Mouse (Mus musculus) midbrain, embryonic 11.5 days (tissue): ENCODE data around the gene 1700001C19Rik. TPM values are rescaled to one million over a fixed set of nuclear protein-coding genes. Genes with fewer than 3 reads are reported as not detected.

Source experiments
- ATAC-seq: fragments of 200-750 bp; cut with Nextera tagmentation; 2 replicates; pipeline ENCODE4 v1.8.0; 2017; ENCODE audit warnings: moderate TSS enrichment, moderate library complexity; ENCODE audit not compliant: low FRiP score
- DNase-seq: peaks from one replicate; pipeline ENCODE4 v3.0.0; 2015; ENCODE audit warnings: low spot score; ENCODE audit errors: missing footprints
- H3K27ac ChIP-seq: fragments of 300-500 bp; sonication (generic); 2 replicates; pipeline ENCODE4 v1.5.1; 2014; ENCODE audit warnings: low read depth, low read length
- H3K27me3 ChIP-seq: fragments of 300-500 bp; sonication (generic); 2 replicates; pipeline ENCODE4 v1.6.1; 2014; ENCODE audit warnings: mild to moderate bottlenecking, low read length, moderate library complexity, mixed read lengths; ENCODE audit not compliant: control insufficient read depth, insufficient read depth
- H3K36me3 ChIP-seq: fragments of 300-500 bp; sonication (generic); 2 replicates; pipeline ENCODE4 v1.6.1; 2014; ENCODE audit warnings: mild to moderate bottlenecking, low read length, moderate library complexity, mixed read lengths; ENCODE audit not compliant: control insufficient read depth, insufficient read depth
- H3K4me1 ChIP-seq: fragments of 300-500 bp; sonication (generic); 2 replicates; pipeline ENCODE4 v1.6.1; 2014; ENCODE audit warnings: low read length; ENCODE audit not compliant: control insufficient read depth, insufficient read depth
- H3K4me2 ChIP-seq: fragments of 300-500 bp; sonication (generic); 2 replicates; pipeline ENCODE4 v1.6.1; 2014; ENCODE audit warnings: mild to moderate bottlenecking, moderate library complexity
- H3K4me3 ChIP-seq: fragments of 300-500 bp; sonication (generic); 2 replicates; pipeline ENCODE4 v1.5.1; 2014; ENCODE audit warnings: low read depth, low read length
- H3K9ac ChIP-seq: fragments of 300-500 bp; sonication (generic); 2 replicates; pipeline ENCODE4 v1.6.1; 2014; ENCODE audit warnings: low read length
- H3K9me3 ChIP-seq: fragments of 300-500 bp; sonication (generic); 2 replicates; pipeline ENCODE4 v1.6.1; 2016; ENCODE audit warnings: low read length; ENCODE audit not compliant: control insufficient read depth
- WGBS: fragments of 180-500 bp; shearing (Covaris S2); extraction: QIAGEN DNeasy Blood & Tissue Kit; methylation state at CpG from one replicate; pipeline ENCODE4 v1.1.7; 2014; 5-methylcytosine and 5-hydroxymethylcytosine counted together
- polyA plus RNA-seq: library from polyadenylated mRNA; unstranded; fragments of >200 nt; fragmentation: Nextera tagmentation; extraction: Ambion mirVana; gene quantifications from 2 replicates; pipeline ENCODE4 v1.2.1, GENCODE M21; 2014

1700001C19Rik gene
- polyA plus RNA-seq, 1 experiment from 2014 or later = 0.18 TPM

GRCm38 (mm10) chr17:47378133-47378532, 59.0 kb downstream of the 1700001C19Rik start:
- peaks cover 13% of the 10 kb centered on the region for H3K36me3 ChIP-seq
- no peak for ATAC-seq
- 84% methylated on average over 15 of the region's 15 CpGs for WGBS

GRCm38 (mm10) chr17:47376779-47377280, 60.3 kb downstream of the 1700001C19Rik start:
- no peak overlapping the region for H3K27ac ChIP-seq
- WGBS = 90% methylated on average over 6 of the region's 6 CpGs
- H3K36me3 ChIP-seq = peaks cover 13% of the 10 kb centered on the region
- H3K4me3 ChIP-seq = no peak overlapping the region
- H3K4me1 ChIP-seq = no peaks in the 10 kb centered on the region
- H3K9me3 ChIP-seq = no peaks in the 10 kb centered on the region
- H3K4me2 ChIP-seq = no peak overlapping the region
- ATAC-seq (no peak), DNase-seq (no peak)
- no peaks in the 10 kb centered on the region for H3K27me3 ChIP-seq
- no peak overlapping the region for H3K9ac ChIP-seq

More at GRCm38 (mm10) chr17:47378133-47378532, 59.0 kb downstream of the 1700001C19Rik start:
- Histone ChIP-seq H3K9me3 (no peaks in the 10 kb centered on the region), H3K27ac (no peak overlapping the region), H3K4me1 (no peaks in the 10 kb centered on the region), H3K27me3 (no peaks in the 10 kb centered on the region; the same call in 1 of the 2 replicates), H3K9ac (no peak overlapping the region), H3K4me2 (no peak overlapping the region), H3K4me3 (no peak overlapping the region)
- DNase-seq = no peak

DNA sequence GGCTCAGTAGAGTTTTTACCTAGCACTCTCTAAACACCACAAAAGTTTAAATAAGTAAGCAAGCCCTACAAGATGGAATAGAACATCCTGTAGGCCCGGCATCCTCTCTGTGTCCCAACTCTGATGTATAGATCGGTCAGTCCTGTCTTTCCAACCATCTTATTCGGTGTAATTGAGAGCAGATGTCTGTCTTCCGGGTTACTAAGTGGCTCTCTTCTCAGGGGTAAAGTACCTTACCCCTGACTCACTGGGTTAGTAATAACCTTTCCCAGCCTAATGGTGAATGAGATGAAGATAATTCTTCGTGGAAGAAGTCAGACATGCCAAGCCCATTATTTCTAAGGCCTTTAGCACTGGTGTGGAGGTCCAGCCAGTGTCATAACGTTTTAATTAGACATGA, 63.2 kb downstream of the 1700001C19Rik start:
- no peaks in the 10 kb centered on the region for H3K9me3 ChIP-seq
- no peak for ATAC-seq
- peaks cover 3% of the 10 kb centered on the region; the same call in 1 of the 2 replicates for H3K4me1 ChIP-seq
- DNase-seq = no peak
- no peak overlapping the region for H3K4me2 ChIP-seq
- H3K27ac ChIP-seq = no peak overlapping the region
- H3K36me3 ChIP-seq = peaks cover 11% of the 10 kb centered on the region
- no peak overlapping the region for H3K9ac ChIP-seq
- no peak overlapping the region for H3K4me3 ChIP-seq
- no peaks in the 10 kb centered on the region for H3K27me3 ChIP-seq
- WGBS = 89% methylated on average over 6 of the region's 6 CpGs

DNA sequence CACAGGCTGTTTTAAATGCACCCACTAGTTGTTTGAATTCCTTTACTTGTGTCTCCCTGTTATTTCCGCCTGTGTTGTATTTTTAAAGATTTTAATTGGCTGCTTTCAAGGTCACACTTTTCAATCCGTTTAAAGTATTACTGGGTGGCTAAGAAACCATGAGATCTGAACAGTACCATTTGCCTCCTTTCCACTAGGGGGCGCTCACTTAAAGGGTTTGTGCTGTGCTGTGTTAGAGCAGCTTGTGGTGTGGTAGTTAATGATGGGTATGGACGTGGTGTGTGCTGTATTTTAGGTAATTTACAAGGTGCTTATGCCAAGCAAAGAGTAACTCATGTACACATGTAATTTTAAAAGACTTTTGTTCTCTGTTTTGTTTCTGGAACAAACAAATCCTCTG, 65.7 kb downstream of the 1700001C19Rik start:
- Histone ChIP-seq H3K9me3 (no peaks in the 10 kb centered on the region), H3K4me2 (no peak overlapping the region), H3K4me3 (no peak overlapping the region), H3K4me1 (peaks cover 3% of the 10 kb centered on the region; the same call in 1 of the 2 replicates), H3K36me3 (peaks cover 8% of the 10 kb centered on the region), H3K27me3 (peaks cover 5% of the 10 kb centered on the region; the same call in 1 of the 2 replicates), H3K9ac (no peak overlapping the region), H3K27ac (no peak overlapping the region)
- DNase-seq (peak; percentile 94), ATAC-seq (0 out of 2 replicates have a peak, but pooled peaks have one; percentile 59)
- WGBS = 10% methylated on average over 4 of the region's 4 CpGs

GRCm38 (mm10) chr17:47369087-47369443, 68.1 kb downstream of the 1700001C19Rik start:
- Histone ChIP-seq H3K36me3 (peaks cover 2% of the 10 kb centered on the region; the same call in 1 of the 2 replicates), H3K9me3 (no peaks in the 10 kb centered on the region), H3K4me3 (peak overlapping the region; percentile 80), H3K27me3 (peaks cover 5% of the 10 kb centered on the region; the same call in 1 of the 2 replicates), H3K9ac (peak overlapping the region; percentile 76), H3K4me1 (peaks cover 3% of the 10 kb centered on the region; the same call in 1 of the 2 replicates), H3K27ac (peak overlapping the region; percentile 36; the same call in 1 of the 2 replicates), H3K4me2 (peak overlapping the region; percentile 81)
- DNase-seq (no peak), ATAC-seq (peak; percentile 51)
- 1% methylated on average over 20 of the region's 20 CpGs for WGBS

DNA sequence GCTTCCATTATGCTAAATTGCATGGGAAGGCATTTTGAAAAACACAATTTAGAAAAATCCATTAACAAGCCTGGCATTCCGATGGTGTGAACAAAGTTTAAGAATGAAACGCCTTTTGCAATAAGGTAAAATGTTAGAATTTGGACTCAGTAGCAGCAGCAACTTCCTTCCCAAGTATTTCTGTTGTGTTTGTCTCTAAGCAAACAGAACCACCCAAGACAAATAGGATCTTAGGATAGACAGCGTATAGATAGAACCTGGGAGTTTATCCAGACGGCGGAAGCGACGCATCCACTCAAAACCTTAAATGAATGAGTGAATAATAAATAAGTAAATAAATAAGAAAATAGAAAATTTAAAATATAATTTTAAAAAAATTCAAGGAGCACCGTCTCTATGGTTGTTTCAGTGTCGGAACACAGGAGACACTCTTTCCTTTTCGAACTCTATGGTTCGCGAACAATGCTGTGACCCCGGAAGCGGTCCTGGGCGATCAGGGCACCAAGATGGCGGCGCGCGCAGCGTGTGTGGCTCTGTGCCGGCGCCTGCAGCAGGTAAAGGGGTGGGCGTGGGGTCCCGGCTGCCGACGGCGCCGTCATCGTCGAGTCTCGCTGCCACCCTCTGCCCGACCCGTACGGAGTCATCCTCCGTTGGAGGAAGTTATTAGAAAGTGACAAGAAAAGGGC, 68.6 kb downstream of the 1700001C19Rik start, which contains the start of gene Mrps10:
Mrps10 (plus strand) TSS at position 487 of the 686 bp plus-strand sequence.
- Histone ChIP-seq H3K4me3 (peak within 1 kb of the TSS; percentile 80), H3K27me3 (peaks cover 5% of the 10 kb centered on the region; the same call in 1 of the 2 replicates), H3K9me3 (no peaks in the 10 kb centered on the region), H3K27ac (peak within 1 kb of the TSS; percentile 36; the same call in 1 of the 2 replicates), H3K4me1 (peaks cover 3% of the 10 kb centered on the region; the same call in 1 of the 2 replicates), H3K4me2 (peak within 1 kb of the TSS; percentile 81), H3K36me3 (peaks cover 1% of the 10 kb centered on the region; the same call in 1 of the 2 replicates), H3K9ac (peak within 1 kb of the TSS; percentile 76)
- peak; percentile 87 for ATAC-seq
- peak; percentile 99 for DNase-seq
- WGBS = 4% methylated on average over 35 of the region's 35 CpGs

Other genes with a start within 250 kb of the 1700001C19Rik start
- gene Mrps10, start 68.5 kb downstream of the 1700001C19Rik start, polyA plus RNA-seq = 73.5 and 77.5 TPM in 2 replicates
- gene Guca1b, start 52.0 kb downstream of the 1700001C19Rik start, polyA plus RNA-seq = 0.70 and 0.81 TPM in 2 replicates
- 1.5 and 1.8 TPM in 2 replicates for gene Guca1a, start 36.8 kb downstream of the 1700001C19Rik start, polyA plus RNA-seq
- 0.07 and 0.30 TPM in 2 replicates for gene AI661453, start 761 bp downstream of the 1700001C19Rik start, polyA plus RNA-seq
- 25.5 TPM in 2 replicates for gene Taf8, start 64.9 kb upstream of the 1700001C19Rik start, polyA plus RNA-seq
- gene Ccnd3, start 67.7 kb upstream of the 1700001C19Rik start, polyA plus RNA-seq = 175 and 194 TPM in 2 replicates
- 29.6 and 30.4 TPM in 2 replicates for gene Bysl, start 174.1 kb upstream of the 1700001C19Rik start, polyA plus RNA-seq
- gene Med20, start 174.2 kb upstream of the 1700001C19Rik start, polyA plus RNA-seq = 39.0 and 41.2 TPM in 2 replicates
- 1.4 and 1.8 TPM in 2 replicates for gene Gm20517, start 174.2 kb upstream of the 1700001C19Rik start, polyA plus RNA-seq
- gene Usp49, start 193.3 kb upstream of the 1700001C19Rik start, polyA plus RNA-seq = 6.3 and 8.0 TPM in 2 replicates